Mouse (Mus musculus): ENCODE results near the gene Mycbp.

DNA sequence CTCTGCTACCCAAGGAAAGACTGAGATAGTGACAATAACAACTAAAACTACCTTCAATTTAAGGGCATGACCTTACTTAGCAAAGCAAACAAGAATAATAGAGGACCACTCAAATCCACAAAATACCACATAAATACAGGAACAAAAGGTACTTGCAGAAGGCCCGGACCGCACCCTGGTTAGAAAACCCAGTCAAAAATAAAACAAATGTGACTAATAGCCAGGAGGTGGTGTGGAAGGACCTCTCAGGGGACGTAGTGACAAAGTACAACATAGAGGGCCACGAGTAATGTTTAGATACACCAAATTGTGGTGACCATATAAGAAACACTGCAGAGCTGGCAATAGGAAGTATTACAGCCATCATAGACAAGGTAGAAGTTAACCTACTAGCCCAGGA lies 10.3 kb upstream of the Mycbp start:
- TF ChIP-seq CTCF (IDR thresholded peaks at IDR 0.05; ENCODE audit: control insufficient read depth, insufficient read depth, insufficient read length) (no peak), USF1 (IDR thresholded peaks at IDR 0.05; ENCODE audit: low read depth) (no peak), MYOD1 (IDR thresholded peaks at IDR 0.05; ENCODE audit: control insufficient read depth, insufficient read length, low read depth) (no peak), CEBPB (IDR thresholded peaks at IDR 0.05; ENCODE audit: low read depth) (no peak)
